Mouse (Mus musculus): Measurements from ENCODE around the gene Flot1. TPM values are rescaled to one million over a fixed set of nuclear protein-coding genes. Genes with fewer than 3 reads are reported as not detected.

Gene Flot1
- polyA plus RNA-seq, 1 experiment from 2014 or later, result 103 TPM

GRCm38 (mm10) chr17:35870151-35870883 is 47.3 kb downstream of the Flot1 start:
- Histone ChIP-seq H3K4me2 (peak overlapping the region; percentile 94), H3K27ac (peak overlapping the region; percentile 99), H3K4me1 (replicated peaks) (peaks cover 64% of the 10 kb centered on the region), H3K9me3 (replicated peaks) (no peaks in the 10 kb centered on the region), H3K27me3 (no peaks in the 10 kb centered on the region), H3K36me3 (peaks cover 14% of the 10 kb centered on the region), H3K9ac (peak overlapping the region; percentile 81), H3K4me3 (peak overlapping the region; percentile 77)
- WGBS, result 33% methylated on average over 9 of the region's 9 CpGs
- ATAC-seq (replicated peaks; ENCODE audit: insufficient number of reproducible peaks, insufficient read depth, low FRiP score, low read depth), result peak; percentile 4; the same call in 1 of the 2 replicates

- 44% methylated on average over 8 of the region's 8 CpGs for WGBS
Measured at GRCm38 (mm10) chr17:35870884-35871696, 48.1 kb downstream of the Flot1 start.

GRCm38 (mm10) chr17:35873774-35874519 is 50.9 kb downstream of the Flot1 start:
- Histone ChIP-seq H3K36me3 (peaks cover 23% of the 10 kb centered on the region), H3K4me1 (replicated peaks) (peaks cover 42% of the 10 kb centered on the region), H3K27ac (peak overlapping the region; percentile 4; the same call in 1 of the 2 replicates), H3K9ac (0 out of 2 replicates have a peak overlapping the region, but pooled peaks have one; percentile 28), H3K9me3 (replicated peaks) (no peaks in the 10 kb centered on the region), H3K4me3 (0 out of 2 replicates have a peak overlapping the region, but pooled peaks have one; percentile 7), H3K27me3 (no peaks in the 10 kb centered on the region), H3K4me2 (peak overlapping the region; percentile 43)
- ATAC-seq (replicated peaks; ENCODE audit: insufficient number of reproducible peaks, insufficient read depth, low FRiP score, low read depth), result peak; percentile 18; the same call in 1 of the 2 replicates
- 23% methylated on average over 21 of the region's 21 CpGs for WGBS

More at GRCm38 (mm10) chr17:35870884-35871696, 48.1 kb downstream of the Flot1 start:
- peak overlapping the region; percentile 99 for H3K27ac ChIP-seq
- peaks cover 64% of the 10 kb centered on the region for H3K4me1 ChIP-seq (replicated peaks)
- H3K9ac ChIP-seq, result peak overlapping the region; percentile 81; the same call in 1 of the 2 replicates
- H3K4me2 ChIP-seq, result peak overlapping the region; percentile 94
- H3K4me3 ChIP-seq, result peak overlapping the region; percentile 77
- no peaks in the 10 kb centered on the region for H3K27me3 ChIP-seq
- H3K36me3 ChIP-seq, result peaks cover 19% of the 10 kb centered on the region
- H3K9me3 ChIP-seq (replicated peaks), result no peaks in the 10 kb centered on the region
- no peak for ATAC-seq (replicated peaks; ENCODE audit: insufficient number of reproducible peaks, insufficient read depth, low FRiP score, low read depth)

- no peak for ATAC-seq (replicated peaks; ENCODE audit: insufficient number of reproducible peaks, insufficient read depth, low FRiP score, low read depth)
- no peak overlapping the region for H3K4me2 ChIP-seq
Measured at GRCm38 (mm10) chr17:35874721-35875120, 51.7 kb downstream of the Flot1 start.

GRCm38 (mm10) chr17:35879245-35880057 is 56.4 kb downstream of the Flot1 start, which contains the start of gene Dhx16:
Gene Dhx16, plus strand, starts transcription at chr17:35879819.
- H3K27ac ChIP-seq, result peak within 1 kb of the TSS; percentile 59
- H3K9me3 ChIP-seq (replicated peaks), result no peaks in the 10 kb centered on the region
- peak within 1 kb of the TSS; percentile 86 for H3K4me3 ChIP-seq
- H3K4me2 ChIP-seq, result peak within 1 kb of the TSS; percentile 74
- H3K4me1 ChIP-seq (replicated peaks), result peaks cover 15% of the 10 kb centered on the region
- peak within 1 kb of the TSS; percentile 84 for H3K9ac ChIP-seq
- H3K36me3 ChIP-seq, result peaks cover 47% of the 10 kb centered on the region
- no peaks in the 10 kb centered on the region for H3K27me3 ChIP-seq
- 7% methylated on average over 57 of the region's 66 CpGs for WGBS
- peak; percentile 84 for ATAC-seq (replicated peaks; ENCODE audit: insufficient number of reproducible peaks, insufficient read depth, low FRiP score, low read depth)

More at GRCm38 (mm10) chr17:35874721-35875120, 51.7 kb downstream of the Flot1 start:
- WGBS, result 74% methylated on average over 6 of the region's 6 CpGs
- peaks cover 23% of the 10 kb centered on the region for H3K36me3 ChIP-seq
- no peak overlapping the region for H3K4me3 ChIP-seq
- no peaks in the 10 kb centered on the region for H3K27me3 ChIP-seq
- peaks cover 37% of the 10 kb centered on the region for H3K4me1 ChIP-seq (replicated peaks)
- H3K9ac ChIP-seq, result no peak overlapping the region
- no peaks in the 10 kb centered on the region for H3K9me3 ChIP-seq (replicated peaks)
- H3K27ac ChIP-seq, result no peak overlapping the region

Small RNA genes lying within 50 kb of the gene (microRNA-seq; reads per million reads assigned to microRNA genes)
- 1.5 reads per million for gene Gm28033

Other genes with a start within 250 kb of the Flot1 start
- 2.7 and 5.6 TPM in 2 replicates for gene Sfta2, start 221.7 kb upstream of the Flot1 start, polyA plus RNA-seq (2015; fragmentation: Nextera tagmentation; extraction: Ambion mirVana)
- gene Gm9573, start 196.6 kb upstream of the Flot1 start, polyA plus RNA-seq (2015; fragmentation: Nextera tagmentation; extraction: Ambion mirVana), result not detected in 2 replicates
- 0.22 and 0.23 TPM in 2 replicates for gene Mucl3, start 179.5 kb upstream of the Flot1 start, polyA plus RNA-seq (2015; fragmentation: Nextera tagmentation; extraction: Ambion mirVana)
- gene Vars2, start 155.6 kb upstream of the Flot1 start, polyA plus RNA-seq (2015; fragmentation: Nextera tagmentation; extraction: Ambion mirVana), result 11.1 and 16.2 TPM in 2 replicates
- 21.3 and 28.7 TPM in 2 replicates for gene Gtf2h4, start 149.5 kb upstream of the Flot1 start, polyA plus RNA-seq (2015; fragmentation: Nextera tagmentation; extraction: Ambion mirVana)
- 109 and 125 TPM in 2 replicates for gene Ddr1, start 118.6 kb upstream of the Flot1 start, polyA plus RNA-seq (2015; fragmentation: Nextera tagmentation; extraction: Ambion mirVana)
- gene Ier3, start 1.5 kb upstream of the Flot1 start, polyA plus RNA-seq (2015; fragmentation: Nextera tagmentation; extraction: Ambion mirVana), result 49.7 and 56.5 TPM in 2 replicates
- 567 and 662 TPM in 2 replicates for gene Tubb5, start 15.1 kb downstream of the Flot1 start, polyA plus RNA-seq (2015; fragmentation: Nextera tagmentation; extraction: Ambion mirVana)
- 12.6 and 17.0 TPM in 2 replicates for gene Mdc1, start 18.3 kb downstream of the Flot1 start, polyA plus RNA-seq (2015; fragmentation: Nextera tagmentation; extraction: Ambion mirVana)
- 38.7 and 46.2 TPM in 2 replicates for gene Nrm, start 38.1 kb downstream of the Flot1 start, polyA plus RNA-seq (2015; fragmentation: Nextera tagmentation; extraction: Ambion mirVana)
- gene Ppp1r18, start 42.4 kb downstream of the Flot1 start, polyA plus RNA-seq (2015; fragmentation: Nextera tagmentation; extraction: Ambion mirVana), result 17.9 and 21.4 TPM in 2 replicates
- 19.7 and 31.1 TPM in 2 replicates for gene Dhx16, start 56.6 kb downstream of the Flot1 start, polyA plus RNA-seq (2015; fragmentation: Nextera tagmentation; extraction: Ambion mirVana)
- 23.9 and 27.6 TPM in 2 replicates for gene 2310061I04Rik, start 74.2 kb downstream of the Flot1 start, polyA plus RNA-seq (2015; fragmentation: Nextera tagmentation; extraction: Ambion mirVana)
- gene Atat1, start 86.8 kb downstream of the Flot1 start, polyA plus RNA-seq (2015; fragmentation: Nextera tagmentation; extraction: Ambion mirVana), result 38.7 and 50.7 TPM in 2 replicates
- gene Mrps18b, start 93.2 kb downstream of the Flot1 start, polyA plus RNA-seq (2015; fragmentation: Nextera tagmentation; extraction: Ambion mirVana), result 64.2 and 69.2 TPM in 2 replicates
- gene Ppp1r10, start 93.2 kb downstream of the Flot1 start, polyA plus RNA-seq (2015; fragmentation: Nextera tagmentation; extraction: Ambion mirVana), result 26.5 and 28.1 TPM in 2 replicates
- gene Abcf1, start 146.5 kb downstream of the Flot1 start, polyA plus RNA-seq (2015; fragmentation: Nextera tagmentation; extraction: Ambion mirVana), result 57.8 and 71.3 TPM in 2 replicates
- gene Gnl1, start 156.6 kb downstream of the Flot1 start, polyA plus RNA-seq (2015; fragmentation: Nextera tagmentation; extraction: Ambion mirVana), result 31.4 and 37.8 TPM in 2 replicates
- gene Prr3, start 157.0 kb downstream of the Flot1 start, polyA plus RNA-seq (2015; fragmentation: Nextera tagmentation; extraction: Ambion mirVana), result 13.7 and 20.4 TPM in 2 replicates
- gene H2-T24, start 197.3 kb downstream of the Flot1 start, polyA plus RNA-seq (2015; fragmentation: Nextera tagmentation; extraction: Ambion mirVana), result 1.3 and 2.7 TPM in 2 replicates
- 4.7 and 11.6 TPM in 2 replicates for gene H2-T23, start 209.6 kb downstream of the Flot1 start, polyA plus RNA-seq (2015; fragmentation: Nextera tagmentation; extraction: Ambion mirVana)
- 7.0 and 12.0 TPM in 2 replicates for gene H2-T22, start 219.5 kb downstream of the Flot1 start, polyA plus RNA-seq (2015; fragmentation: Nextera tagmentation; extraction: Ambion mirVana)
- gene Gm6034, start 219.7 kb downstream of the Flot1 start, polyA plus RNA-seq (2015; fragmentation: Nextera tagmentation; extraction: Ambion mirVana), result not detected in 2 replicates
- gene Gm11127, start 235.1 kb downstream of the Flot1 start, polyA plus RNA-seq (2015; fragmentation: Nextera tagmentation; extraction: Ambion mirVana), result 0.13 TPM in 1 of 2 replicates, not detected in the other

Measured in heart, embryonic 15.5 days (tissue).